Mouse (Mus musculus) stomach, embryonic 16.5 days (tissue): ENCODE data around the gene 4933427D14Rik. TPM values are rescaled to one million over a fixed set of nuclear protein-coding genes. Genes with fewer than 3 reads are reported as not detected.

Experiments used
- ATAC-seq: fragments of 200-750 bp; cut with Nextera tagmentation; 2 replicates; pipeline ENCODE4 v1.8.0; 2017; ENCODE audit warnings: moderate number of reproducible peaks, moderate TSS enrichment; ENCODE audit not compliant: insufficient read depth, low FRiP score
- H3K27ac ChIP-seq: fragments of 300-500 bp; sonication (generic); 2 replicates; pipeline ENCODE4 v1.5.1; 2014; ENCODE audit warnings: low read length
- H3K27me3 ChIP-seq: fragments of 300-500 bp; sonication (generic); 2 replicates; pipeline ENCODE4 v1.6.1; 2014; ENCODE audit warnings: low read length, control low read depth, mixed read lengths; ENCODE audit not compliant: control insufficient read depth, insufficient read depth
- H3K36me3 ChIP-seq: fragments of 300-500 bp; sonication (generic); 2 replicates; pipeline ENCODE4 v1.6.1; 2014; ENCODE audit warnings: low read length; ENCODE audit not compliant: control insufficient read depth, insufficient read depth
- H3K4me1 ChIP-seq: fragments of 300-500 bp; sonication (generic); 2 replicates; pipeline ENCODE4 v1.6.1; 2014; ENCODE audit warnings: low read length, control low read depth, mixed read lengths; ENCODE audit not compliant: control insufficient read depth, insufficient read depth
- H3K4me2 ChIP-seq: fragments of 300-500 bp; sonication (generic); 2 replicates; pipeline ENCODE4 v1.6.1; 2014; ENCODE audit warnings: low read depth, low read length, mixed read lengths
- H3K4me3 ChIP-seq: fragments of 300-500 bp; sonication (generic); replicated peaks from 2 replicates; pipeline ENCODE4 v1.5.1; 2014; ENCODE audit warnings: mild to moderate bottlenecking, low read length
- H3K9ac ChIP-seq: fragments of 300-500 bp; sonication (generic); 2 replicates; pipeline ENCODE4 v1.6.1; 2014; ENCODE audit warnings: low read length
- H3K9me3 ChIP-seq: fragments of 300-500 bp; sonication (generic); replicated peaks from 2 replicates; pipeline ENCODE4 v1.6.1; 2016; ENCODE audit warnings: low read length, control low read depth; ENCODE audit not compliant: control insufficient read depth
- WGBS: fragments of 180-500 bp; shearing (Covaris S2); extraction: QIAGEN DNeasy Blood & Tissue Kit; methylation state at CpG from one replicate; pipeline ENCODE4 v1.1.7; 2014; 5-methylcytosine and 5-hydroxymethylcytosine counted together
- polyA plus RNA-seq: library from polyadenylated mRNA; unstranded; fragments of >200 nt; fragmentation: Nextera tagmentation; extraction: Ambion mirVana; gene quantifications from 2 replicates; pipeline ENCODE4 v1.2.1, GENCODE M21; 2015

The 4933427D14Rik gene
- polyA plus RNA-seq, 1 experiment from 2014 or later: 9.4 TPM

GRCm38 (mm10) chr11:72130472-72130871 lies 76.8 kb downstream of the 4933427D14Rik start:
- Histone ChIP-seq H3K27ac (peak overlapping the region; percentile 56), H3K27me3 (peaks cover 14% of the 10 kb centered on the region), H3K9me3 (no peaks in the 10 kb centered on the region), H3K4me2 (peak overlapping the region; percentile 17; the same call in 1 of the 2 replicates), H3K9ac (0 out of 2 replicates have a peak overlapping the region, but pooled peaks have one; percentile 24), H3K36me3 (no peaks in the 10 kb centered on the region), H3K4me1 (peaks cover 30% of the 10 kb centered on the region), H3K4me3 (no peak overlapping the region)
- 45% methylated on average over 3 of the region's 3 CpGs for WGBS
- ATAC-seq: 0 out of 2 replicates have a peak, but pooled peaks have one; percentile 4

- WGBS: 12% methylated on average over 11 of the region's 11 CpGs
- Histone ChIP-seq H3K4me3 (no peak overlapping the region), H3K36me3 (no peaks in the 10 kb centered on the region), H3K9ac (0 out of 2 replicates have a peak overlapping the region, but pooled peaks have one; percentile 24), H3K9me3 (no peaks in the 10 kb centered on the region), H3K27me3 (peaks cover 14% of the 10 kb centered on the region), H3K27ac (peak overlapping the region; percentile 56), H3K4me2 (peak overlapping the region; percentile 17; the same call in 1 of the 2 replicates), H3K4me1 (peaks cover 30% of the 10 kb centered on the region)
- peak; percentile 66; the same call in 1 of the 2 replicates for ATAC-seq
Measured at GRCm38 (mm10) chr11:72130021-72130420, 77.2 kb downstream of the 4933427D14Rik start.

GRCm38 (mm10) chr11:72129032-72129894 lies 78.0 kb downstream of the 4933427D14Rik start:
- Histone ChIP-seq H3K27ac (peak overlapping the region; percentile 38; the same call in 1 of the 2 replicates), H3K4me2 (no peak overlapping the region), H3K4me1 (peaks cover 30% of the 10 kb centered on the region), H3K9ac (no peak overlapping the region), H3K4me3 (no peak overlapping the region), H3K36me3 (no peaks in the 10 kb centered on the region), H3K27me3 (peaks cover 9% of the 10 kb centered on the region), H3K9me3 (no peaks in the 10 kb centered on the region)
- WGBS: 48% methylated on average over 8 of the region's 8 CpGs
- ATAC-seq: no peak

DNA sequence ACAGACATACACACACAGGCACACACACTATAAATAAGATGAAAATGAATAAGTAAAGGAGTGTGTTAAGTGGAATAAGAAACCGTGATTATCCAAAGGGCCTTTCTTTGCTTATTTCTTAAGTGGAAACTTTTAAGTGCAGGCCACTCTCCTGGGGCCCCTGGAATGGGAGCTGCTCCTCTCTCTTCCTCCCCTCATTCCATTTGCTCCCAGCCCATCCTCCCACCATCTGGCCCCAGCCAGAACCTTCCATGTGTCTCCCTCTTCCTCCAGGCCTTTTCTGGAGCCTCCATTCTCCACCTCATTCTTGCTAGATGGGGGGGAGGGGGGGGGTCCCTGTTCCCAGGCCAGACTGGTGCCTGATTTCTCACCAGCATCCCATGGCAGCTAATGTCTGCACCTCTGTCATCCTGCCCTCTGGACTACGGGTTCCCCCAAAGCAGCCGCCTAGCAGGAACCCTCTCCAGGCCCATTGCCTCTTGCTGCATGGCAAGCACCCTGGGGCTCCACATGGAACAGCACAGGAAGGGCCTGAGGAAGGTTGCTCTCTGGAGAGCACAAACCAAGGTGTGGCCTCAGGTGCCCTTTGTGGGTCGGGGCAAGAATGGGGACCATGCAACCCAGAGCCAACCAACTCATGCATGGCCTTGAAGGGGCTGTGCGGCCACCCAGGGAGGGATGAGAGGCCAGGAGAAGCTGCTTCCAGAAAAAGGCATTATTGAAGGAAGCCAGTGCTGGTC lies 79.6 kb downstream of the 4933427D14Rik start:
- Histone ChIP-seq H3K4me1 (peaks cover 24% of the 10 kb centered on the region), H3K27ac (no peak overlapping the region), H3K27me3 (no peaks in the 10 kb centered on the region), H3K4me3 (no peak overlapping the region), H3K9ac (no peak overlapping the region), H3K9me3 (no peaks in the 10 kb centered on the region), H3K36me3 (no peaks in the 10 kb centered on the region), H3K4me2 (no peak overlapping the region)
- 73% methylated on average over 5 of the region's 5 CpGs for WGBS
- no peak for ATAC-seq

GRCm38 (mm10) chr11:72125781-72126180 lies 81.5 kb downstream of the 4933427D14Rik start:
- Histone ChIP-seq H3K9ac (no peak overlapping the region), H3K27me3 (no peaks in the 10 kb centered on the region), H3K27ac (no peak overlapping the region), H3K36me3 (no peaks in the 10 kb centered on the region), H3K4me2 (no peak overlapping the region), H3K4me1 (peaks cover 11% of the 10 kb centered on the region), H3K4me3 (no peak overlapping the region), H3K9me3 (no peaks in the 10 kb centered on the region)
- WGBS: 62% methylated on average over 3 of the region's 3 CpGs
- no peak for ATAC-seq

- 73% methylated on average over 4 of the region's 4 CpGs for WGBS
- H3K27ac ChIP-seq: no peak overlapping the region
- ATAC-seq: no peak
- H3K4me2 ChIP-seq: no peak overlapping the region
- no peak overlapping the region for H3K9ac ChIP-seq
- H3K4me3 ChIP-seq: no peak overlapping the region
- H3K4me1 ChIP-seq: no peaks in the 10 kb centered on the region
- H3K27me3 ChIP-seq: no peaks in the 10 kb centered on the region
- H3K36me3 ChIP-seq: no peaks in the 10 kb centered on the region
- H3K9me3 ChIP-seq: no peaks in the 10 kb centered on the region
Measured at GRCm38 (mm10) chr11:72123531-72123930, 83.7 kb downstream of the 4933427D14Rik start.

DNA sequence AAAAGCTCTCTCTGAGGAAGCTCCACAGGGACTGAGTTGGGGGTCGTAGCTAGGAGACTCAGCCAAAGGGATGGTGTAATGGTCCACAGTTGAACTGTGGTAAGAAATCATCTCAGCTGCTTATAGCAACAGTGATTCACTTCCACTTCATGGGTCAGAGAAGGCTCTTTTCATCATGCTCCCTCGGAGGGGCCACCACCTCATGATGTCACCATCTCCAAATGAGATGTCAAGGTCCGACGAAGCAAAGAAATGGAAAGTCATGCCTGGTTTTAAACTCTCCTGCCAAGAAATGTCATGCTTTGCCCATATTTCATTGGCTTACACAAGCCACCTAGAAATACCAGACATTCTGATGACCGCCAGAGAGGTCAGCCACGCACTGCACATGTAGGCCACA lies 86.9 kb downstream of the 4933427D14Rik start:
- H3K4me3 ChIP-seq: no peak overlapping the region
- no peaks in the 10 kb centered on the region for H3K9me3 ChIP-seq
- H3K4me2 ChIP-seq: no peak overlapping the region
- no peak for ATAC-seq
- no peak overlapping the region for H3K27ac ChIP-seq
- H3K9ac ChIP-seq: no peak overlapping the region
- H3K27me3 ChIP-seq: no peaks in the 10 kb centered on the region
- WGBS: 81% methylated on average over 6 of the region's 6 CpGs
- no peaks in the 10 kb centered on the region for H3K36me3 ChIP-seq
- no peaks in the 10 kb centered on the region for H3K4me1 ChIP-seq

GRCm38 (mm10) chr11:72118630-72119029 lies 88.6 kb downstream of the 4933427D14Rik start:
- Histone ChIP-seq H3K27ac (no peak overlapping the region), H3K4me1 (no peaks in the 10 kb centered on the region), H3K9ac (no peak overlapping the region), H3K36me3 (no peaks in the 10 kb centered on the region), H3K9me3 (no peaks in the 10 kb centered on the region), H3K27me3 (no peaks in the 10 kb centered on the region), H3K4me2 (no peak overlapping the region), H3K4me3 (no peak overlapping the region)
- no peak for ATAC-seq
- WGBS: 85% methylated on average over 3 of the region's 3 CpGs

- Histone ChIP-seq H3K9me3 (no peaks in the 10 kb centered on the region), H3K27ac (no peak overlapping the region), H3K4me1 (no peaks in the 10 kb centered on the region), H3K27me3 (no peaks in the 10 kb centered on the region), H3K4me3 (no peak overlapping the region), H3K9ac (no peak overlapping the region), H3K36me3 (no peaks in the 10 kb centered on the region), H3K4me2 (no peak overlapping the region)
- 58% methylated on average over 4 of the region's 4 CpGs for WGBS
- ATAC-seq: no peak
Measured at GRCm38 (mm10) chr11:72113296-72113695, 94.0 kb downstream of the 4933427D14Rik start.
